Mouse (Mus musculus) Muller cell, postnatal 12 days (primary cell): ENCODE data around the gene As3mt.
"Not testable (repeated sequence)": the region's sequence is repeated elsewhere in the genome, so short reads cannot be mapped to it uniquely, and the experiment has no call there.

Source experiments
- DNase-seq: peaks from one replicate; pipeline ENCODE4 v3.0.0-alpha.2; 2015; ENCODE audit errors: inconsistent ontology term

As3mt gene

GRCm38 (mm10) chr19:46752235-46752634, 45.0 kb downstream of the As3mt start:
- DNase-seq: no peak

GRCm38 (mm10) chr19:46755066-46755465, 47.8 kb downstream of the As3mt start:
- no peak for DNase-seq

DNA sequence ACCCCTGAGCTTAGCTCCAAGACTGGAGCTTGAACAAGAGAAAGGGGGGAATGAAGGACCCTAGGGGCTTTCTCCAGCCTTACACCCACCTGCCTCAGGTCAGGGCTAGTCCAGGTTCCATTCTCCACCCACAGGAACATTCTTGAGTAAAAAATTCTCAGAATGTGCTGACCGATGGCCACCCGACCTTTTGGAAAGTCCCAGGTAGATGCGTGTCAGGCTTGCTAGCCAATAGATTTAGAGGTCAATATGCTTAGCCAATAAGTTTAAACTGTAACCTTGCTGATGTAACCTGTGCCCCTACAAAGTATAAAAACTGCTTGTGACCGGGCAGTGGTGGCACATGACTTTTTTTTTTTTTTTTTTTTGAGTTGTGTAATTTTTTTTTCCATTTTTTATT, 49.0 kb downstream of the As3mt start:
- DNase-seq: no peak

DNA sequence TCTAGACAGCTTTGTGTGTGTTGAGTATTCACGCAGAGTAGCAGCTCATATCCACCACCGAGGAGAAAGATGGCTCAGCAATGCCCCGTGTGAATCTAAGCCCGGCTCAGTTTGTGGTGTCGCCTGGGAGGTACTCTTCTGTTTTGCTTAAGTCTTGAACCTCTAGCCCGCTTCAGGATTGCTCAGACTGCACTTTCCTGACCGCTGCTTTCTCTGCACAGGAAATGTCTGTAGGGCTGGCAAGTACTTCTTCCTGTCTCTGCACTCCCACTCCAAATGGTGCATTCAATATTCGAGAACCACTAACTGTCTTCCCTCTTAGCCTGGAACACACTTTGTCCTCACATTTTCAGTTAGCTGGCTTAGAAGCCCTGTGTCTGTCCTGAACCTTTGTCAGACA, 51.8 kb downstream of the As3mt start:
- DNase-seq: no peak

DNA sequence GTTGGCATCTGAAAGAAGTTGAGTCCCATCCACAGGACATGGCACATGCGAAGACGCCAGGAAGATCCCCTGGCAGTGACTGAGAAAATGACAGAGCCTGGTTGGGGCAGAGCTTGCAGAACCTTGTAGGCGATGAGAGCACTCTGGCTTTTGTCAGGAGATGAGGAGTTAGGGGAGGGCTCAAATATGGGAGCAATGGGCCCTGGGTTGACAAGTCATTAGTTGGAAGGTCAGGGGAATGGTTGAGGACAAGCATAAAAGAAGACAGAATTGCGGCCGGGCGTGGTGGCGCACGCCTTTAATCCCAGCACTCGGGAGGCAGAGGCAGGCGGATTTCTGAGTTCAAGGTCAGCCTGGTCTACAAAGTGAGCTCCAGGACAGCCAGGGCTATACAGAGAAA, 52.7 kb downstream of the As3mt start:
- DNase-seq: not testable (repeated sequence)

- DNase-seq: peak; percentile 88
Observed at GRCm38 (mm10) chr19:46760375-46761160, 53.3 kb downstream of the As3mt start.

DNA sequence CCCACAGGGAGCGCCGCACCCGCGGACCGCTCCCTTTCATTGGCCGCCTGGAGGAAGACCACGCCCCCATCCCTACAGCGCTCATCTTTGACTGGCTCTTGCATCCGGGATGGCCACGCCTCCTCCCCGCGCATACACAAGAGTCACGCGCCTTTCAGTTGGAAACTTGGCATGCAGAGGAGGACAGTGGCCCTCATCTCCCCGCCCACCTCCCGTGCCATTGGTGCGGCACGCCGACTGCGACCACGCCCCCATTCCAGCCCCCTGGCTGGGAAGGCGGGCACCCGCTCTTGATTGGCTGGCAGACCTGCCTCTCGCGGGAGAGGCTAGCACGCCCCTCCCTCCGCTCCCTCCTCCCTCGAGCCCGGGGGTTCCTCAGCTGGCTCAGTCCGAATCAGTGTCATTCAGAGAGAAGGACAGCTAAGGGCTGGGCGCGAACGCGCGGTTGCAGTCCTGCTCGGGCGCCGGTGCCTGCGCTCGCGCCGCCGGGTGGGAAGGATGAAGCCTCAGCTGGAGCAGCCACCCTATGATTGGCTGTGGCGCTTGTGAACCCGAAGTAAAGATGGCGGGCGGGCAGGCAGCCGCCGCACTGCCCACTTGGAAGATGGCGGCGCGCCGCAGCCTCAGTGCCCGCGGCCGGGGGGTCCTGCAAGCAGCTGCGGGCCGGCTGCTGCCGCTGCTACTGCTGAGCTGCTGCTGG, 54.1 kb downstream of the As3mt start, which contains the start of gene Cnnm2:
Gene Cnnm2, plus strand, starts transcription at position 350 of the 700 bp plus-strand sequence.
- peak; percentile 100 for DNase-seq

GRCm38 (mm10) chr19:46761971-46762290, 54.7 kb downstream of the As3mt start:
- DNase-seq: peak; percentile 38

GRCm38 (mm10) chr19:46762291-46762991, 55.2 kb downstream of the As3mt start:
- DNase-seq: peak; percentile 22

DNA sequence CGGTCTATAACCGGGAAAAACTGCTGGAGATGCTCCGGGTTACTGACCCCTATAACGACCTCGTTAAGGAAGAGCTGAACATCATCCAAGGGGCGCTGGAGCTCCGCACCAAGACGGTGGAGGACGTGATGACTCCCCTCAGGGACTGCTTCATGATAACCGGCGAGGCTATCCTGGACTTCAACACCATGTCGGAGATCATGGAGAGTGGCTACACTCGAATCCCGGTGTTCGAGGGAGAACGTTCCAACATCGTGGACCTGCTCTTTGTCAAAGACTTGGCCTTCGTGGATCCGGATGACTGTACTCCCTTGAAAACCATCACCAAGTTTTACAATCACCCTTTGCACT, 55.7 kb downstream of the As3mt start:
- no peak for DNase-seq

- DNase-seq: peak; percentile 7
Observed at GRCm38 (mm10) chr19:46763356-46763755, 56.1 kb downstream of the As3mt start.

DNA sequence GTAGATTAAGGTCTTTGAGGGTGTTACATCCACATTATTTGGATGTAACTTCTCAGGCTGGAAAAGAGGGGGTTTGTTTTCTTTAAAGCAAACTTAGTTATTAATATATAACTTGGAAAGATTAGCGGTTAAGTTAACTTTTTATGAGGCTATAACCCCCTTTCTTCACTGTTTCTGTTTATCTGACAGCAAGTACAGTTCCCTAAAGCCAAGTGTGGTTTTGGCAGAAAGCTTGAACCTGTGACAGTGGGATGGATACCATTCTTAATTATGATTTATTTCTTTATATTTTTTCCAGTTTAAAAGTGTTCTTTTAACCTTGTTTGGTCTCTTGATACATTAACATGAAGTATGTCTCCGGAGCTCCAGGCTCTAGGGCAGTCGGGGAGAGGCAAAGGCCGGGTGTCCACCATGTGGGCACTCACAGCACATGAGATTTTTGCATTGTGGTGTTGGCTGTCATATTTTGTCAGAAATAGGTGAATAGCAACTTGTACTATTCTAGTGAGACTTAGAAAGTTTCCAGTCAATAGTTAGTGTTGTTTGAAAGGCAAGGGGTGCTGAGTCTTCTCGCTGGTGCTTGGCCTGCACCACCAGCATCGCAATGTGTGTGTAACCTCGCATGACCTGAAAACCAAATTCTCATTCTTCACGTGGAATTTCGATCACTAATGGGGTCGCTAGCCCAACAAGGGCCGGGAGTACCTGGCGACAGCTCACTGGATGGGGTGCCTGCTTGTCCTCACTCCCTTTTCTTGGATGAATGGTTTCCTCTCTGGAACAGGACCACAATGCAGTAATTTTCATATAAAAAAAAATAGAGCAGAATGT, 56.9 kb downstream of the As3mt start:
- peak; percentile 24 for DNase-seq

GRCm38 (mm10) chr19:46764763-46765117, 57.5 kb downstream of the As3mt start:
- DNase-seq: no peak

DNA sequence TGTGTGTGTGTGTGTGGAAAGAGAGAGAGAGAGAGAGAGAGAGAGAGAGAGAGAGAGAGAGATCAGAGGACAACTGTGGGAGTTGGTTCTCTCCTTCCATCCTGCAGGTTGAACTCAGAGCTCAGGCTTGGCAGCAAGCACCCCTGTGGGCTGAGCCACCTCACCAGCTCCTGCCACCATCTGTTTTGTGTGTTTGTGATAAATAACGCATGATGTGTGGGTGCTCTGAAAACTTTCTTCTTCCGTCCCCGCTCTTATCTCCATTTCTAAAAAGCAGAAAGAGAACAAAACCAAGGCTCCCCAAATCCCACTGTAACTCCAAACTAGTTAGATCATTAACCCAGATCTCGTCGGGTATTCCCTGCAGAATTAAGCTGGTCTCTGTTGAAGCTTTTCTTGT, 58.9 kb downstream of the As3mt start:
- no peak for DNase-seq

DNA sequence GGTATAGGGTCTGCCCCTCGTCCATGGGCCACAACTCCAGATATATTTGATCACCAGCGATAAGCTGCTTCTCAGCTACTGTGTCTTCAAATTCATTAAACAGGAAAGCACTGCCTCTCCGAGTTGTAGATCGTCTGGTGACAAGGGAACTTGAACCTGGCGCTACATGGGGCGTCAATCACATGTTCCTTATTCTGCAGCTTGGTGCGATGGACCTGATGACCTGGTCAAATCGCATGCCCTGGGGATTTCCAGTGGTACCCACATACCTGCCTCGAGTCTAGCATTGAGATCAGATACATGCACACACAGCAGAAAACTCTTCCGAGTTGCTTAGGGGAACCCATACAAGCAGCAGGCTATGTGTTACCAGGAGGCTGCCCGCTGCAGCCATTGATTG, 62.5 kb downstream of the As3mt start:
- no peak for DNase-seq

DNA sequence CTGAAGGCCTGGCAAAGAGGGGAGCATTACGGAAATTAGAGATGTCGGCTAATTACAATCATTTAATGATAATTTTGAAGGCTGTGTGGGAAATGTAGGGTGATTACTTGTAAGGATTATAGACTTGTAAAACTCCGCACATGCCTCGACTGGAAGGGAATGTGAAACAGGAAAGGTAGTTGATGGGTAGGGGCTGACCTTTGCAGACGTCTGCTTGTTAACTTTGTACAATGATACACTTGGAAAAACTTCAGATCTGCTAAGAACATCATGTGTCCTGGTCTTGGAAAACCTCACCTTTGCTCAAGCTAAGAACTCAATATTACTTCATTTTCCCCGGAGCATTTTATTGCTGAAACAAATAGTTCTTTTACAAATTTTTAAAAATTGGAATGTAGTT, 64.5 kb downstream of the As3mt start:
- DNase-seq: no peak

GRCm38 (mm10) chr19:46776391-46776790, 69.1 kb downstream of the As3mt start:
- DNase-seq: no peak

GRCm38 (mm10) chr19:46776850-46777249, 69.6 kb downstream of the As3mt start:
- no peak for DNase-seq

DNA sequence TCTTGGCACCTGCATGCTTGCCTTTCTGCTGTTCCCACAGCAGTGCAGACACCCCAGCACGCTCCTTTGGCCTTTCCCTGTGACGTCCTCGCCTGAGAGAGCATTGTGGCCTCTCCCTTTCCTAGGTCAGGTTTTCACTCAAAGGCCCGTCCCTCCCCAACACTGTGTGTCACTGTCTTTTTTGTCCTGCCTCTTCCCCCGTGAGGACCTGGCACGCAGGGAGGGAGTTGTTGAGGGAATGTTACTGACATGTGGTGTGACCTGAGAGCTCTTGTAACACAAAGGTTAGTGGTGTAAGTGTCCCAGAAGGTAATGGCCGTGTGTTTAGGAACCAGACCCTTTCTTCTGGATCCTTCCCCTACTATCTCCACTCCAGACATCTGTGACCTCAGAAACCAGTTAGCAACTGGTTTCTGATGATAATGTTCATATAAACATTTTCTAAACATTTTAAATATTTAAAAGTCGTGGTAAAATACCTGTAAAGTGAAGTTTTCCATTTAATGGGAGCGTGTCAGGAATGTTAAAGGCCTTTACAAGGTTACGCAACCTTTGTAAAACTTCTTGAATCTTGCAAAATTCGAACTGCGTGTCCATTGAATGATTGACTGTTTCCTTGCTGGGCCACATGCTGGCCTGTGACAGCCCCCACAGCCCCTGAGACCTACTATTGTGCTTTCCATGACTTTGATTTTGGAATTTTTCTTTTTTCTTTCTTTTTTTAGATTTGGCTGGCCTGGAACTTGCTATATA, 70.8 kb downstream of the As3mt start:
- DNase-seq: no peak

- not testable (repeated sequence) for DNase-seq
Observed at GRCm38 (mm10) chr19:46779130-46779529, 71.9 kb downstream of the As3mt start.

DNA sequence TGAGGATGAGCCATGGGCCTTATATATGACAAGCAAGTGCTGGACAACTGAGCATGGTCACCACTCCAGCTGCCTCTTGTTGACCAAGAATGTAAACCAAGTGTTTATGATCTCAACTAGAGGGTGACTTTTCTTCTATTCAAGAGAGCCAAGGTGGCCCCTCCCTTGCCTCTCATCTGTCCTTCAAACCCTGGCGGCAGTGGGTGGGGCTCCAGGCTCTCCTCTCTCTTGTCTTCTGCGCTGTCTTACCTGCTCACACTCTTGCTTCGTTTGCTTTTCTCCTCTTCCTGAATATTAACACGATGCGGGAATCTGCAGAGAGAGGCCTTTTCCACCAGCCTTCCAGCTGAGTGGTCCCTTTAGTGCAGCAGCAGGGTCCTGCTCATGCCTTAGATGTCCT, 76.8 kb downstream of the As3mt start:
- DNase-seq: no peak
